Mouse (Mus musculus) monocyte, adult 2 months (primary cell): ENCODE measurements around the gene Tmem89.

Experiments used
- DNase-seq, 2 experiments: peaks; one replicate each; pipeline ENCODE4 v3.0.0; 2022; ENCODE audit warnings: low spot score in 2 of 2, low read depth in 1 of 2

Gene Tmem89

DNA sequence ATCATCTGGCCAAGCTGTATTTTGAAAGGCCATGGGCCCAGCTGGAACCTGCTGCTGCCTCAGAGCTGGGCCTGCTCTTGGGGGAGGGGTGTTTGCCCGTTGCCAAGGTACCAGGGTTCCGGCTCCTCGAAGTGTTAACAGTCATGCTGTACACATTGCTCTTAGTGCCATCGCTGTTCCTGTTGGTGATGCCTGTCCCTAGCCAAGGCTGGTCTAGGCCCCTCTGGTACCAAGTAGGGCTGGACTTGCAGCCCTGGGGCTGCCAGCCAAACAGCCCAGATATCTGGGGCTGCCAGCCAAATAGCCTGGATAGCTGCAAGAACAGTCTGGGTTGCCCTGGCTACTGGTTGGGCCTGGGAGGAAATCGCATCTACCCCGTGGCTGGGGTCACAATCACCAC is at the start of gene Tmem89:
Gene Tmem89, plus strand, starts transcription at position 129 of the 400 bp plus-strand sequence.
- DNase-seq, result no peak

DNA sequence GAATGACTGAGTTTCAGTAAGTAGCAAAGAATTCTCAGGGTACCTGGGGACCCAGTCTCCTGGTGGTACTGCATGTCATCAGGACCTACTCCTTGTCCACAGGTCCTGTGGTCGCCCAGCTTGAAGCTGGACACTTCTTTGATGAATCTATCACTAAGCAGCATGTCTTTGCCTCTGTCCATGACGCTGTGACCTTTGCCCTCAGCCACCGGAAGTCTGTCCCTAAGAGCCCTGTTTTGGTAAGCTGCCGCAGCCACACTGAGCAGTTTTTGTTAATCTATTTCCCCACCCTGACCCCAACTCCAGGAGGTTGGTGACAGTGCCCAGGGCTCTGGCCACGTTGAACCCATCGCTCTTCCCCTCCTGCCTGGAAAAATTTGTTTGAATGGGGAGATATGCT is 2.1 kb upstream of the Tmem89 start:
- DNase-seq, result no peak

DNA sequence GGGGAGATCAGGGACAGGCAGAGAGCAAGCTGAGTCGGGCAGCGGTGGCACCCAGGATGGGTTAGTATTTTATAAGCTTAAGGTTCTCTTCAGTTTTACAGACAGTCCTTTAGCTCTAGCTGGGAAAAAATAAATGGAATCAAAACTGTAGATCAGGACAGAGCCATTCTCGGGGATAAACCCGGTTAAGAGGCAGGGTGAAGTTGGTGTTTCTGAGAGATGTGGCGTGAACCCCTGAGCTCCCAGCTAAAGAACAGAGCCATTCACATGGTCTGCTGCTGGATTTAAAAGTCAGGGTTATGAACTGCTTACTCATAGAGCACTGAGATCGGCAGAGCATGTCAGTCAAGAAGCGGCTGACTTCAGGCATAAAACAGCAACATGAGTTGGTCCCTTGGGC is 1.3 kb upstream of the Tmem89 start:
- no peak for DNase-seq

DNA sequence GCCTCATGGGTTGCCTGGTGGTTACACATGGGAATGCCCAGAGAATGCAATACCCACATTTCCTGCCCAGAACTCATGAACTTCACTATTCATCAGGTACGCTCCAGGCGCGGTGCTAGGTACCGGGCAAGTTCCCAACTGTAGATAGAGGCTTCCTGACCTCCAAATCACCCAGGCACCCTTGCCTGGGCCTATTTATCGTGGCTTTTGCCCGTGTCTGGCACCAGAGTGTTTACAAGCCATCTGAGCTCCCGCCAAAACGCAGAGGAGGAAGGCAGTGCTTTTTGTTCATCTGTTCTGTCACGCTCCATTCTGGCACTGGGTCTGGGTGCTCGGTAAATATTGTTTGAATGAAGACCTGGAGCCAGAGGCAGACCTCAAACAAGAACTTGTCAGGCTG is 798 bp upstream of the Tmem89 start:
- DNase-seq, result no peak

DNA sequence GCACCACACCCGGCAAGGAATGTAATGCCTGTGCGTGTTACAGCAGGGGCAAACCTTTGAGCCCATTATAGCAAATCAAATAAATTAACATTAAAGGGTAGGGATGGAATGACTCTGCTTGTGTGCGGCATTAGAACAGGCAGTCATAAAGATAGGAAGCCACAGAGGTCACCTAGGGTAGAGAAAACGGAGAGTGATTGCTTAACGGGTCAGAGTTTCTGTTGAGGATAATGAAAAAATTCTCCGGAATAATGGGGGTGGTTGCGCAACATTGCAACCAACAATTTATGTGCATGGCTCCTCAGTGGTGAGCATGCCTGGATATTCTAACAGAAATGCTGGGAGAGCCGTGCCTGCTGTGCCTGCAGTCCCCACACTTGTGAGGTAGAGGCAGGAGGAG is 11.5 kb downstream of the Tmem89 start:
- no peak for DNase-seq

DNA sequence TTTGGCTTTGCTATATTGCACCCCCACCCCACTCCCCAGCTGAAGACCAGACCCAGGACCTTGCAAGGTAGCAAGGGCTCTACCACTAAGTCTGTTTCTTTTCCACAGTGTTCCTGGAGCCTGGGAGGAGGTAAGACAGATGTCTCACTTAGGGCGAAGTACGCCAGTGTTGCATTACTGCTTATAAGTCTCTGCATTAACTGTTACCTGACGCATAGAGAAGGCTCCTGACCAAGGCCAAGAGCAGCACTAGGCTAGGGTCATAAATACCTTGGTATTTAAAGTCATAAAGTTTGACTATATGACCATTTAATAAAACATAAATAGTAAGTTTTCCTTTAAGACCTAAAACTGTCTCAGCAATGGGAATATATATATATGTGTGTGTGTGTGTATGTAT is 14.0 kb downstream of the Tmem89 start:
- no peak for DNase-seq

DNA sequence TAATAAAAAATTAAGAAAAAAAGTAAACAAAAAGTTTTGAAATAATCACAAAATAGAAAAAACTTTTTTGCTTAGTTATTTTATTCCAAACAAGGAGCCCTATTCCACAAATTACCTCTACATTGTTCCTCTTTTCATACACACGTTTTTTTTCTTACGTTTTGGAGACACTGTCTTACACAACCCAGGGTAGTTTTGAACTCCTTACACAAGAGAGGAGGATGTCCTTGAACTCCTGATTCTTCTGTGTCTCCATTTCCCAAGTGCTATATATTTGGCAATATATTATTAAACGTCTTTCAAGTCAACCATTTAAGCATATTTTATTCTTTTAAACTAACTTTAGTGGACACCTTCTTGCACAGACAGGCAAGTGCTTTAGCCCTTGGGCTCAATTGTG is 21.6 kb downstream of the Tmem89 start:
- DNase-seq, result no peak

DNA sequence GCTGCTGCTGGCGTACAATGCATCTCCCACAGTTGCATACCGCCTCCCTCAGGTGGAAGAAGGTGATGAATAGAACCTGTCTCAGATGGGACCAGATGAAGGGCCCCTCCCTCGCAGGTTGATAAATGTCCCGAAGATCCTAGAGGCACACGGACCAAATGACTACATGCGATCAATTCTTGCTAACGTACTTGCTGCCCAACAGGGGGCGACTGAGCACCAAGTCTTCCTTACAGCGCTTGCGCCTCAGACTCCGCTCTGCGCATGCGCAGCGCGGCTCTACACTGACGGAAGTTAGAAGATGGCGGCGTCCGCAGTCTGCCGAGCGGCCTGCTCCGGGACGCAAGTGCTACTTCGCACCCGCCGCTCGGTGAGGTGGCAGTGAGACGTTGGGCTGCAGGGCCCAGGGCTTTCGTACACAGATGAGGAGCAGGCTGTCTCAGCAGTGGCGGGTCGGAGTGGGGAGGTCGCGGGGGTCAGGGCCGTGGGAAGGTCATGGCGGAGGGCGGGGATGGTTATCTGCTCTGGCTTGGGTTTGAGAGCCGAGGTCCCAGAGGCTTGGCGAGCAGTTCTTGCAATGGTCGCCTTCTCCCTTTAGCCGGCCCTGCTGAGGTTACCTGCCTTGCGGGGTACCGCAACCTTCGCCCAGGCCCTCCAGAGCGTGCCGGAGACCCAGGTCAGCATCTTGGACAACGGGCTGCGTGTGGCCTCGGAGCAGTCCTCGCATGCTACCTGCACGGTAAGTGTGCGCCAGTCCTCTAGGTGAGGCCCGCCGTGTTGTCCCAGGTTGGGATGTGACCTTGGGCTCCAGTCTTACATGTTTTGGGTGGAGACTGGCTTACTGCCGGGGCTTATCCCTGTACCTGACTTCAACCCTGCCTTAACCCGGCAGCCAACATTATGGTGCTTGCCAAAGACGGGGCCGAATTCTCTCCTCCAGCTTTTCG is 22.3 kb downstream of the Tmem89 start, which contains the start of gene Uqcrc1:
Gene Uqcrc1, plus strand, starts transcription at position 216 of the 947 bp plus-strand sequence.
- peak; percentile 86 to 89 for DNase-seq

DNA sequence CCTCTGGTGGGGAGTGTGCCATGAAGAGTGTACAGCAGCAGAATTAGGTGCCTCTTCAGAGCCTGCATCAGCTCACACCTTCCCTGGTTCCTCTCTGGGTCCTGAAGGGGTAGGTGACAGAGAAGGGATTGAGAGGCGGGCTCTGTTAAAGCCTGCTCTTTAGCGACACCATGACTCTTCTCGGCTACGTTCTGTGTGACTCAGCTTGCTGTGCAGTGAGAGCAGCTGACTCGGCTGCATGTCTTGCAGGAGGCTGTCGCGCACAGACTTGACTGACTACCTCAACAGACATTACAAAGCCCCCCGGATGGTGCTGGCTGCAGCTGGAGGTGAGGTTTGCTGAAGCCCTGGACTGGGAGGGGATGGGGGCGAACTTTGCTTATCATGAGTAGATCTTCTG is 30.7 kb downstream of the Tmem89 start:
- no peak for DNase-seq

DNA sequence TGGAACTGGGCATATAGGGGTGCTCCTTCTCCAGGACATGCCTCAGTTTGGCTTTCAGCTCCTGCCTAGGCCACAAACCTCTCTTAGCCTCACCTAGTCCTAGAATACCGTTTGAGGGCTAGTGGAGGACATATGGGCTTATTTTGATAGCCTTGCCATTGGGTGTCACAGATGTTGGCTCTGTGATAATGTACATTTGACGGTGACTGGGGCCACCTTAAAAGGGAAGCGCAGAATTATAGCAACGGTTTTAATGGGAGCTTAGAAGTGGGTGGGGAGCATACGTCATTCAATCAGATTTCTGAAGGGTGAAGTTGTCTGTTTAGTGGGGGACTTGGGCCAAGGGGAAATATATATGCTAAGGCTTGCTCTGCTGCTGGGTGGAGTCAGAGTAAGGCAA is 31.2 kb downstream of the Tmem89 start:
- no peak for DNase-seq

DNA sequence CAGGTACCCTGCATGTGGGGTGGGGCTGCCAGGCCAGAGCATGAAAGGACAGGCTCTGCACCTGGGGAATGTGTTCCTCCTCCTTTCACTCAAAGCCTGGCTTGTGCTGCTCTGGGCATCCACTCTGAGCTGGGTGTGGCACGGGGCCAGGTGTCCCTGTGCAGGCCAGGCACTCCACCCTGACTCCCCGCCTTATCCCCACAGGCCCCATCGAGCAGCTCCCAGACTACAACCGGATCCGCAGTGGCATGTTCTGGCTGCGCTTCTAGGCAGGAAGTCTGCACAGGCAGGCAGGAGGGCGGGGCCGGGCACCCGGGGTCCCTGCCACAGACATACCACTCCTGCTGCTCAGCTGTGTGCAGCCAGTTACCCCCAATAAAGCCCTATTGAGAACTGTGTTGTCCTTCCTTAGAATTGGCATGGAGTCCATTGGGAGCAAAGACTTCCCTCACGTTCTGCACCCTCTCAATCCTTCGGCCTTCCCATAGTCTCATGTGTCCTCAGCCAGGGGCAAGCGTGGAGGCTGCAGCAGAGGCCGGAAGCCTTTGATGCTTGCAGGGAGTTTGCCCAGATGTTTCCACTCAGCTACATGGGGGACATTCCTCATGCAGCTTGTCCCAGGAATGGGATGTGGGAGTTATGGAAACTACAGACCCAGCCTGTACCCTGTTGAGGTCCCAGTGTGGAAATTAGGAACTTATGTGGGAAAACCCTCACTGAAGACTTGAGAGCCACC is 35.0 kb downstream of the Tmem89 start:
- no peak for DNase-seq

DNA sequence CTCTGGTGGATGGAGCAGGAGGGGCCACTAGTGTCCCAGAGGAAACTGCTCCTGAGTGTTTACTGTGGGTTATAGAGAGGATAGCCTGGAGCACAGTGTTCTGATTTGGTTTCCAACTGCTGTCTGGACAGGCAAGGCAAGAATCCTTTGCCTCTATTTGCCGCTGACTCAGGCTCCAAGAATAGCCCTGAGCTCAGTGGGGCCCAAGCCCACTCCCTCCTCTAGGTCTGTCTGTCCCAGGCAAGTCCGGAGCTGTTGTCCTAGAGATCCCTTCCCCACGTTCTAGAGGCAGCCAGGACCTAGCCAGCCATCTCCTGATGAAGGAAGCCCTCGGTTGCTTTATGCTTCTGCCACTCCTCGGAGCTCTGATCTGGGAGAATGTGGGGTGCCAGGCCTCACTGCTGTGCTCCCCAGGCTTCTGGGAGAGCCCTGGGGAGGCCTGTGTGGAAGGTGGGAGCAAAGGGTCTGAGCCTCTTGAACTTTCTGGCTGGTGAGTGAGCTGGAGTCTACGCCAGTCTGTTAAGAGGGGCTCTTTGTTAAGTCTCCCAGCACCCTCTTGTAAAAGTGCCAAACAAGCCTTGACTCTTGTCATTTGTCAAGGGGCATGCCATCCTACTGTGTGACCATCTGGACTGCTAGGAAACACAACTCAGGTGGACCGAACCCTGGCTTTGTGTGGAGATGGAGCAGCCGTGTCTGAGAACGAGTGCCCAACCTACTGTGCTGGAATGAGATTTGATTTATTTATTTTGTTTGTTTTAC is 35.7 kb downstream of the Tmem89 start:
- no peak for DNase-seq

DNA sequence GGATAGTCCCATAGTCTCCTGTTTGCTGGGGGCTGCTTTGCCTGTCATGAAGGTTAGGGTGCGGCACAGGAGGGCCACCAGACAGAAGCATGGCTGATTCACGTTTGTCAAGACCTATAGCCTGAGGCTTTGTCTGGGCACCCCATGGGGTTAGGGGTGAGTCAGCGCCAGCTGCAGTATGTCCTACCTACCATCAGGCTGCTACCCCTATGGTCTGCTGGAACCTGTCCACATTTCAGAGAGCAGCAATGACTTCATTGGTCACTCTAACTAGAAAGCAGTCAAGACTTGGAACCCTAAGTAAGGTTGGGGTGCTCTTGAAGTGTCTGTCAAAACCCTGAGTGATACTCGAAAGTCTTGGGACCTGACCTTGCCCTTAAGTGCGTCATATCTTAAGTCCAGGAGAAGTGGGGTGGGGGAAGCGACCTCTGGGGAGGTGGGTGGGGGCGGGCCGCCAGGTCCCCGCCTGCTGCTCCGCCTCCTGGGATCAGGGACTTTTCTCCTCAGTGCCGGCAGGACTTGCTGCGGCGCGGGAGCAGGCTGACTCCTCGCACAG is 38.7 kb downstream of the Tmem89 start, which contains the start of gene Col7a1:
Gene Col7a1, plus strand, starts transcription at position 506 of the 556 bp plus-strand sequence.
- DNase-seq, result no peak

DNA sequence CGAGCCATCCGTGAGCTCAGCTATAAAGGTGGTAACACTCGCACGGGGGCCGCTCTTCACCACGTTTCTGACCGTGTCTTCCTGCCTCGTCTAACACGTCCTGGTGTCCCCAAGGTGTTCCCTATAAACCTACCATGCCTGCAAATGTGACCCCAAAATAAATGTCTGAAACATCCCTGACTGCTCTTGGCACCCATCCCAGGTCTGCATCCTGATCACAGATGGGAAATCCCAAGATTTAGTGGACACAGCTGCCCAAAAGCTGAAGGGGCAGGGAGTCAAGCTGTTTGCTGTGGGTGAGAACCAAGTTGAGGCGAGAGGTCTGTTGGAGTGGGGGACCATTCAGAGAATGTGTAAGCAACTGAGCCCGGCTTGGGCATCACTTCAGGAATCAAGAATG is 40.8 kb downstream of the Tmem89 start:
- no peak for DNase-seq

DNA sequence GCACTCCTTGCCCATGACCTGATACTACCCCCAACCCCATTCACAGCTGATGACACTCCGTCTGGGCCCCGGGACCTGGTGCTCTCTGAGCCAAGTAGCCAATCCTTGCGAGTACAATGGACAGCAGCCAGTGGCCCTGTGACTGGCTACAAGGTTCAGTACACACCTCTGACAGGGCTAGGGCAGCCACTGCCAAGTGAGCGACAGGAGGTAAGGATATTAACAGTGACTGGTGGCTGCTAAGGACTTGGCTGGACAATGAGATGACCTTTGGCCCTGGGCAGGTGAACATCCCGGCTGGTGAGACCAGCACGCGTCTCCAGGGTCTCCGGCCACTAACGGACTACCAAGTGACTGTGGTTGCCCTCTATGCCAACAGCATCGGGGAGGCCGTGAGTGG is 41.4 kb downstream of the Tmem89 start:
- DNase-seq, result no peak

DNA sequence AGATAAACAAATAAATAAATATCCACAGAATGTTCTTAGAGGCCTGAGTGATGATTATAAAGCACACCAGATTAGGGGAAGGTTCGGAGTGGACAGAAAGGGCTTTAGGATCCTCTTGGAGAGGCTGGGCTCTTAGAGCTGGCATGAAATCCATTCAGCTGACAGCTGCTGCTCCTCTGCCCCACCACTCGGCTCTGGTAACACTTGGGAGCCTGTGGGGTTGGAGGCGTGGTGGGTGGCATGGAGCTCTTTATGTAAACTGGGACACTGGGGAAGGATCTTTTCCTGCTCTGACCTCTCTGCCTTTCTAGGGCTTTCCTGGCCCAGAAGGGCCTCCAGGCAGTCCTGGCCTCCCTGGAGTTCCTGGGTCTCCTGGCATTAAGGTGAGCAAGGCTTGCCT is 49.2 kb downstream of the Tmem89 start:
- DNase-seq, result no peak

DNA sequence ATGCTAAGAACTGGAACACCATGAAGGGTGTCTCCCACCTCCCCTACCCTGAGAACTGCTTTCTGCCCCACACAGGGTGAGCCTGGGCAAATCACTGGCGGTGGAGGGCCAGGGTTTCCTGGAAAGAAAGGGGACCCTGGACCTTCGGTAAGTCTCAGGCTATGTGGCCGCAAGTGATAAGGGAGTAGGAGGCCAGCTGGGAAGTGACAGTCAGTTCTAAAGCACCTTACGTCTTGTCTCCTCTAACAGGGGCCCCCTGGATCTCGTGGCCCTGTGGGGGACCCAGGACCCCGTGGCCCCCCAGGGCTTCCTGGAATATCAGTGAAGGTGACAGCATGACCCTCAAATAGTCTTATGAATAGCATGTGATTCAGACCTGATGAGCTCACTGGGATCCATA is 49.9 kb downstream of the Tmem89 start:
- no peak for DNase-seq
